Mouse (Mus musculus): Measurements from ENCODE around the gene Slc45a3. TPM values are rescaled to one million over a fixed set of nuclear protein-coding genes. Genes with fewer than 3 reads are reported as not detected.

The Slc45a3 gene
- total RNA-seq, 2 experiments from 2014 or later = 2.0 to 2.6 TPM

GRCm38 (mm10) chr1:131964100-131964499 is 1.3 kb downstream of the Slc45a3 start:
- no peak for DNase-seq (ENCODE audit: low spot score in 2 of 2)

GRCm38 (mm10) chr1:131964580-131964979 is 1.8 kb downstream of the Slc45a3 start:
- no peak for DNase-seq (ENCODE audit: low spot score in 2 of 2)

GRCm38 (mm10) chr1:131965818-131966217 is 3.1 kb downstream of the Slc45a3 start:
- DNase-seq (ENCODE audit: low spot score in 2 of 2) = no peak

- no peak for DNase-seq (ENCODE audit: low spot score in 2 of 2)
These were observed 4.6 kb downstream of the Slc45a3 start for GRCm38 (mm10) chr1:131967336-131967735.

GRCm38 (mm10) chr1:131968556-131968955 is 5.8 kb downstream of the Slc45a3 start:
- no peak for DNase-seq (ENCODE audit: low spot score in 2 of 2)

GRCm38 (mm10) chr1:131968983-131969382 is 6.2 kb downstream of the Slc45a3 start:
- DNase-seq (ENCODE audit: low spot score in 2 of 2) = no peak

GRCm38 (mm10) chr1:131969825-131970224 is 7.1 kb downstream of the Slc45a3 start:
- no peak for DNase-seq (ENCODE audit: low spot score in 2 of 2)

GRCm38 (mm10) chr1:131970322-131970660 is 7.5 kb downstream of the Slc45a3 start:
- no peak for DNase-seq (ENCODE audit: low spot score in 2 of 2)

GRCm38 (mm10) chr1:131970661-131971520 is 8.1 kb downstream of the Slc45a3 start:
- DNase-seq (ENCODE audit: low spot score in 2 of 2) = no peak

- no peak for DNase-seq (ENCODE audit: low spot score in 2 of 2)
These were observed 9.2 kb downstream of the Slc45a3 start for GRCm38 (mm10) chr1:131971771-131972497.

GRCm38 (mm10) chr1:131972498-131973334 is 9.9 kb downstream of the Slc45a3 start:
- DNase-seq (ENCODE audit: low spot score in 2 of 2) = no peak

- no peak for DNase-seq (ENCODE audit: low spot score in 2 of 2)
These were observed 11.2 kb downstream of the Slc45a3 start for GRCm38 (mm10) chr1:131973991-131974390.

GRCm38 (mm10) chr1:131976886-131977285 is 14.1 kb downstream of the Slc45a3 start:
- DNase-seq (ENCODE audit: low spot score in 2 of 2) = no peak

GRCm38 (mm10) chr1:131980471-131980870 is 17.7 kb downstream of the Slc45a3 start:
- DNase-seq (ENCODE audit: low spot score in 2 of 2) = no peak

- peak; percentile 64 to 80 for DNase-seq (ENCODE audit: low spot score in 2 of 2)
These were observed 18.7 kb downstream of the Slc45a3 start for GRCm38 (mm10) chr1:131981378-131982013.

- DNase-seq (ENCODE audit: low spot score in 2 of 2) = peak; percentile 72 to 77
These were observed 20.1 kb downstream of the Slc45a3 start for GRCm38 (mm10) chr1:131982907-131983306.

- no peak for DNase-seq (ENCODE audit: low spot score in 2 of 2)
These were observed 21.0 kb downstream of the Slc45a3 start for GRCm38 (mm10) chr1:131983806-131984205.

GRCm38 (mm10) chr1:131987432-131987831 is 24.7 kb downstream of the Slc45a3 start:
- DNase-seq (ENCODE audit: low spot score in 2 of 2) = no peak

GRCm38 (mm10) chr1:131989476-131989875 is 26.7 kb downstream of the Slc45a3 start:
- no peak for DNase-seq (ENCODE audit: low spot score in 2 of 2)

- DNase-seq (ENCODE audit: low spot score in 2 of 2) = no peak
These were observed 27.5 kb downstream of the Slc45a3 start for GRCm38 (mm10) chr1:131990083-131990760.

Data from layer of hippocampus, postnatal 14 days (tissue).